Mouse (Mus musculus): ENCODE data around the gene Ssbp2.
A peak's percentile ranks its signal among the peaks of the same experiment; 100 is the strongest.

Ssbp2 gene

GRCm38 (mm10) chr13:91631291-91631799, 171.3 kb downstream of the Ssbp2 start:
- DNase-seq (ENCODE audit: low read depth, low spot score), result no peak

GRCm38 (mm10) chr13:91634123-91634522, 174.0 kb downstream of the Ssbp2 start:
- no peak for DNase-seq (ENCODE audit: low read depth, low spot score)

DNA sequence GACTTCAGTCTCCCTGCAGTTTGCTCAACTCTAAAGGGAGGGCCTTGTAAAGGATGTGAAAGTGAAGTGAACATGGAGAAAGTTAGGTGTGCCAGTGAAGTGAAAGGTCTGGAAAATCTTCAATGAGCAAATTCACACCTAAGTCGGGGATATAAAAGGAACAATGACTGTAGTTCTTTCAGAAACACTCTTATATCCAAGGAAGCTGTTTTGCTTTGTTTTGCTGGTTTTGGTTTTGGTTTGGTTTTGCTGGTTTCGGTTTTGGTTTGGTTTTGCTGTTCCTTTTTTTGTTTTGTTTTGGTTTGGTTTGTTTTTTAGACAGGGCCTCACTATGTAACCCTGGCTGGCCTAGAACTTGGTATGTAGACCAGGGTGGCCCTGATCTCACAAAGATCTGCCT, 175.9 kb downstream of the Ssbp2 start:
- no peak for DNase-seq (ENCODE audit: low read depth, low spot score)

DNA sequence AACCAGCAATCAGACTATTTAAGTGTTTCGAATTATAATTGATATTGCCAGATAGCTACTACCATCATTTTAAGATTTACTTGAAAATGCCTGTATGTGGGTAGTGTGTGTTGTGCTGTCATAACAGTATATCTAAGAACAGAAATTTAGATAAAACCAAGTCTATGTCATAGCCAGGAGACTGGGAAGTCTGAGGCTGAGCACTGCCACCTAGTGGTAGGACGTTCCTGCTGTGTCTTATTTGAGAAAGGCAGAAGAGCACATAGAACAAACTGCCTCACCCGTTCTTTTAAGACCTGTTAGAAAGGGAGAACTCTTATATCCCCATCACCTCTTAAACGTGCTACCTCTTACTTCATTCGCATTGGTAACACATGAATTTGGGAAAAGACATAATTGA, 176.7 kb downstream of the Ssbp2 start:
- peak; percentile 69 for DNase-seq (ENCODE audit: low read depth, low spot score)

GRCm38 (mm10) chr13:91638836-91639235, 178.8 kb downstream of the Ssbp2 start:
- DNase-seq (ENCODE audit: low read depth, low spot score), result no peak

DNA sequence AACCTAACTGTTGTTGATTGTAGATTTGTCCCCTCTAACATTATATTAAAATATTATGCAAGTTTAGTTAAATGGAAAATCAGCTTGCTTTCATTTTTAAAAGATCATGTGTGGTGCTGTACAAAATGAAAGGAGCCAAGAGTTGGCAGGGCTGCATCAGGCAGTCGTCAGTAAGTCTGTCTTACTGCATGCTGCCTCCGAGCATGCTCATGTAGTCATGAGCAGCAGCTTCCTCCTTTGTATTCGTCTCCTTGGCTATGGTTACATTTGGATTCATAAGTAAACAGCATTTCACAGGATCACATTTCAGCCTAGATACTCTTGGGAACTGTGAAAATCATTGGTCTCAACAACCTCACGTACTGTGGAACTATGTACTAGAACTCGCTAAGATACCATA, 180.1 kb downstream of the Ssbp2 start:
- DNase-seq (ENCODE audit: low read depth, low spot score), result no peak

DNA sequence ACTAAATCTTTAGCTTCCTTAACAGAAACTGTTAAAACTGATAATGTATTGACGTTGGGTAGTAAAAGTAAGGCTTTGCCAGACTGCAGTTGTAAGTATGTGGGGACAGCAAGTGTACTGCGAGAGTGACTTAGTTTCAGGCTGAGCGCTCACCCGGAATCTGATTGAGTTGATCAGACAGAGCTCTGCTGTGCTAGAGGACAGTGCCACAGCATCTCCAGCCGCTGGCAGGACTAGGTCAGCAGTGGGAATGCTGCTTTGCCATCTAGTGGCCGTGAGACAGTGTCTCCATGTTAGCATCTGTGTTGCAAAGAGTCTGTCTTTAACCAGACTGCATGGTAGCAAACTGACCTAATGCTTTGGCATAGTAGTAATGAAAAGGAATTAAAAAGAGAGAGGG, 188.2 kb downstream of the Ssbp2 start:
- DNase-seq (ENCODE audit: low read depth, low spot score), result peak; percentile 11

DNA sequence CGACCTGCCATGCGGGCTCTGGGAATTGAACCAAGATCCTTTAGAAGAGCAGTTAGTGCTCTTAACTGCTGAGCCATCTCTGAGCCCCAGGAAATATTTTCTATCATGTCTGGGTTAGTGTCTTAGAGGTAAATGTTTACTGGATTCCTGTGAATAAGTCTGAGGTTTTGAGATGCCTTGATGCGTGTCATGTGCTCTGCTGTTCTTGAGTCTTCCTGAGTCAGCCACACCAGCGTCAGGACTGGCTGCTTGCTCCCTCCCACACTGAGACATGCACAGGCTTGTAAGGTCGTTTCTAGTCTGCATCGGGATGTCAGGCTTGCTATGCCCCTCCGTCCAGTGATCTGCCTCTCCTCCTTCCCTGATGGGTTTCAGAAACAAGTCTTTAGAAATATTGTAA, 189.8 kb downstream of the Ssbp2 start:
- no peak for DNase-seq (ENCODE audit: low read depth, low spot score)

- DNase-seq (ENCODE audit: low read depth, low spot score), result no peak
These were observed 201.1 kb downstream of the Ssbp2 start for GRCm38 (mm10) chr13:91661068-91661795.

DNA sequence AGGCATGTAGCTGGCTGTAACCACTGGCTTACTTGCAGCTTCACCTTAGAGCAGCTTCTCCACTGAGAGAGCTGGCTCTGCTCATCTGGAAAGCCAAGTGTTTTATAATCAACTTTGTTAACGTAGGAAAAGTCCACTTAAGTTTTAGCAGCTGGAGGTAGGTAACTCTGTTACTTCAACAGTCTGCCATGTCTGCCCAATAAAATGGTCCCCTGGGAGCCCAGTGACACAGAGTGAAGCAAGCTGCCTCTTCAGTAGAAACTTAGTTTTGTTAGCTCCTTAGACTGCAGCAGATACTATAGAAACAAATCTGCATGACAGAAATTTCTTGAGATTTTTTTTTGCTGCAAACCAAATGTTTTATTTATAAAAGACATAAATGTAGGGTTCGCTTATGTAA, 202.7 kb downstream of the Ssbp2 start:
- peak; percentile 26 for DNase-seq (ENCODE audit: low read depth, low spot score)

DNA sequence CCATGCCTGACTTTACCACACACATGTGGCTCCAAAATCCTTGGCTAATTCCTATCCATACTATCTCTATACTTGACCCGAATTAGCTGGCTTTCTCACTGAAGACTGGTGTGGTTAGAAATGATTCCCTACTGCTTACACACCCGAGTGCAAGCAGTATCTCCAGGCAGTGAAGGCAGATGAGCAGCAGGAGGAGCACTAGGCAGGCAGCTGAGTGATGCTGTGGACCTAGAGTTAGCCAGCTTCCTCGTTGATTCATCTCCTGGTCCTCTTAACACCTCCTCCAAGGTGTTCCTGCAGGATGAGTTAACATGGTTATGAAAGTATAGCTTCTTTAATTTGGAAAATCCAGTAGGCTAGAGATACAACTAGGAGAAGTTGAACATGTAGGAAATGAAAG, 213.2 kb downstream of the Ssbp2 start:
- no peak for DNase-seq (ENCODE audit: low read depth, low spot score)

GRCm38 (mm10) chr13:91680764-91681437, 220.8 kb downstream of the Ssbp2 start:
- no peak for DNase-seq (ENCODE audit: low read depth, low spot score)

- no peak for DNase-seq (ENCODE audit: low read depth, low spot score)
These were observed 221.4 kb downstream of the Ssbp2 start for GRCm38 (mm10) chr13:91681474-91681873.

DNA sequence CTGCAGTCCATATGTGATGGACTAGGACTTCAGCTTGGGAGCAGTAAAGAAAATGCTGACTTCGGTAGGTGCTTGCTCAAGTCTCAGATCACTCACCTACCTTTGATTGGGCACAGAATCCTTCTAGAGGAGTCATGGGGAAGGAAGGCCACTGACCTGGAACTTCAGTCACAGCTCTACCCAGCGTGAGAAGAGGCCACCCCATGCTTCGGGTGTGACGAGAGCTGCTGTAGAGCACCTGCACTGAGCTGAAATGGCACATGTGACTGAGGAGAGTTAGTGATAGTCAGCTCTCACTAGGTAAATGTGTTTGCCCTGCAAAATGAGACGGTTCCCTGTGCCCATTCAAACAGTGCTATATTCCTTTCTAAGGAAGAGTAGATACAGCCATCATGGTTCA, 230.0 kb downstream of the Ssbp2 start:
- no peak for DNase-seq (ENCODE audit: low read depth, low spot score)

DNA sequence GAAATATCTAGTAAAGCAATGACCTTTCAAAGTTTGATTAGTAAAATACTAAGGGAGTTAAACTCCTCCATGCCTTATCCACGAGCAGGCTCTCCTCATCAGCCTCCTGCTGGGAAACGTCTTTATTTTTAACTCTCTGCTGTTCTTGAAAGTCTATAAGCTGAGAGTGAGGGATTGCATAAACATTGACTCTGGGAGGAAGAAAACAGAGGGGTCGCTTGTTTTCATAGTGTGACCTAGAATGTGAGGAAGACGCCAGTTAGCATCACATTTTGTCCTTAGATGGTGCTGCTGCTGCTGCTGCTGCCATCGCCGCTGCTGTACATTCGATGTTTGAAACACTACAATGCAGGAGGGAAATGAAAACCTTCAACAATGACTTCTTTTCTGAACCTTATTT, 233.5 kb downstream of the Ssbp2 start:
- no peak for DNase-seq (ENCODE audit: low read depth, low spot score)

DNA sequence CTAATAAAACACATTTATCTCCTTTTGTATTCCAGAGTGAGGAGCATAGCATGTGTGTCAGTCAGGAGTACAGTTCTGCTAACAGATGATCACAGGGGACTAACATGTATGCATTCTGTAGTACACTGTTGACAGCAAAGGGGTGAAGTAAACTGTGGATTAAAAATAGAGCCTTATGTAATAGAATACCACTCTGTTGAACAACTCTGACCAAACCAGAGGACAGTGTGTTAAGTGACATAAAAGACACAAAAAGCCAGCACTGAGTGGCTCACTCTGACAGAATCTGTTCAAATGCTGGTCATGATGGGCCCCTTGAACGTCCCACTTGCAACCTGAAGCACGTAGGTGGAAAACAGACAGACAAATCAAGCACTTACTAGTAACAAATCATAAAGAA, 235.3 kb downstream of the Ssbp2 start:
- no peak for DNase-seq (ENCODE audit: low read depth, low spot score)

- no peak for DNase-seq (ENCODE audit: low read depth, low spot score)
These were observed 236.1 kb downstream of the Ssbp2 start for GRCm38 (mm10) chr13:91696109-91696645.

DNA sequence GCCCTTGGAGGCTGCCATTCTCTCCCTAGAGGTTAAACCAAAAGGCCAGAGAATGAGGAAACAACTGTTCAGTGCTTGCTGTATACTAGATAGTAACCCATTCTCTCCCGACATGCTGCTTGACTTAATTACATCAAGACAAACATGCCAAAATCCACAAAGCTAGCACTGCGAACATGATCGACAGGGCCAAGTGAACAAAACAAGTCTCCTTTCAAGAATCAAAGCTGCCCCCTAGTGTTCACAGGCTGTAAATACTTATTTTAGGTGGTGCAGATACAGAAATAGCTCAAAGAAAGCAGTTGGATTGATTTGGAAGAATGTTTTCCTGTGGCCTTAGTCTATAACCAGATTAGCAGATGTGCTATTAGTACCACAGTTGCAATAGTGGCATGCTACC, 236.9 kb downstream of the Ssbp2 start:
- DNase-seq (ENCODE audit: low read depth, low spot score), result peak; percentile 40

GRCm38 (mm10) chr13:91702337-91702736, 242.3 kb downstream of the Ssbp2 start:
- DNase-seq (ENCODE audit: low read depth, low spot score), result no peak

- no peak for DNase-seq (ENCODE audit: low read depth, low spot score)
These were observed 259.4 kb downstream of the Ssbp2 start for GRCm38 (mm10) chr13:91719487-91719886.

DNA sequence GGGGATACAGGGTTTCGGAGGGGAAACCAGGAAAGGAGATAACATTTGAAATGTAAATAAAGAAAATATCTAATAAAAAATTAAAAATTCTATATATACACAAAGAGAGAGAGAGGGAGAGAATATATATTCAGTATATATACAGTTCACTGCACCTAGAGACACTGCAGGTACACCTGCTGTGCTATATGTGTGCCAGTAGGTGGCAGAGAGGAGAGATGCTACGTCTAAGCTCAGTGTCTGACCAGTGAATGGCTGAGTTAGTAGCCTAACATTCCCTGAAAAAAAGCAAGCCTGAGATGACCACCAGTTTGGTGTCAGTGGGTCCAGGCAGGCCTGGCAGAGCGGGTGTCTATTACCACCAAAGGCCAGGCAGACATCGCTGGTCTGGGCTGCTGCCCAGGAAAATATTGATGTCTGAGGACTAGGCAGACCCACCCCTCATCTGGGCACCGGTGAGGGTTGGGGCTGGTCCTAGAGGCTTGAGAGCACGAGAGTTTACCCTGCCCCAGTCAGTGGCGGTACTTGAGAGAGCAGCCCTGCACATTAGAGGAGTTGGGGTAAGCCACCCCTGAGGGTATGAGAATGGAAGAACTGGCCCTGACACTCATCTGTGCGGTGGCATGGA, 263.1 kb downstream of the Ssbp2 start:
- no peak for DNase-seq (ENCODE audit: low read depth, low spot score)

DNA sequence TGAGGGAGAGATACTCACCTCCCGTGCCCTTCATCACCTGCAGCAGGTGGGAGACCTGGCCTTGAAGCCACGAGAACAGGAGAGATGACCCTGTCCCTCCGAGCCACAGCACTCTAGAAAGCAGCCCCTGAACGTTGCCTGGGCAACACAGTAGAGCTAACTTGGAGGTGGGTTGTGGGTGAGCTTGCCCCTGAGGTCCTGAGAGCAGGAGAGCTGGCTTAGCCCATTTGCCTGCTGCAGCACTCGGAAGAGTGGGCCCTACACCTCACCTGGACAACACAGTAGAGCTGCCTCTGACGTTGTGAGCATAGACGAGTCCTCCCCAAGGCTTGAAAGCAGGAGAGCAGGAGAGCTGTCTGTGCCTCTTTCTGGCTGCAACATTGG, 263.6 kb downstream of the Ssbp2 start:
- DNase-seq (ENCODE audit: low read depth, low spot score), result no peak

DNA sequence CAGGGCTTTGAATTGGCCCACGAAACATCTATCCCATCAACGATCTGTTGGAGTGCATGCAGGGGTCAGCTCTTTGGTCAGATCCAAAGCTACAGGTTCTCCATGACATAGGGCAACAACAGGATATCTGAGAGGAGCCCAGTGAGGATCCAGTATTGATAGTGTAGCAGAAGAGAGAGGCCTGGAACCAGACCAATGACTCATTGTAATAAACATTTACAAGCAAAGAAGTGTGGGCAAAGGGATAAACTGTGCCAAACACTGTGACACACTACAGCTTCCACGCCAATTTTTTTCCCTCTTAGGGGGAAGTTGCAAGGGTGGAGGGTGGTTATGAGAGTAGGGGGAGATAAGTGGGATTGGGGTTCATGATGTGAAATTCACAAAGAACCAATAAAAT, 264.1 kb downstream of the Ssbp2 start:
- DNase-seq (ENCODE audit: low read depth, low spot score), result no peak

Measured in embryo, embryonic 11.5 days (tissue).